Mouse (Mus musculus) forelimb bud, embryonic 11.5 days (tissue): ENCODE results near the gene Agap1.
"Not testable (repeated sequence)": the region's sequence is repeated elsewhere in the genome, so short reads cannot be mapped to it uniquely, and the experiment has no call there.

ENCODE experiments used
- DNase-seq: peaks from one replicate; pipeline ENCODE4 v3.0.0-alpha.2; 2012; ENCODE audit warnings: low read depth, low spot score

Gene Agap1

GRCm38 (mm10) chr1:89501891-89502290 lies 47.3 kb downstream of the Agap1 start:
- not testable (repeated sequence) for DNase-seq

DNA sequence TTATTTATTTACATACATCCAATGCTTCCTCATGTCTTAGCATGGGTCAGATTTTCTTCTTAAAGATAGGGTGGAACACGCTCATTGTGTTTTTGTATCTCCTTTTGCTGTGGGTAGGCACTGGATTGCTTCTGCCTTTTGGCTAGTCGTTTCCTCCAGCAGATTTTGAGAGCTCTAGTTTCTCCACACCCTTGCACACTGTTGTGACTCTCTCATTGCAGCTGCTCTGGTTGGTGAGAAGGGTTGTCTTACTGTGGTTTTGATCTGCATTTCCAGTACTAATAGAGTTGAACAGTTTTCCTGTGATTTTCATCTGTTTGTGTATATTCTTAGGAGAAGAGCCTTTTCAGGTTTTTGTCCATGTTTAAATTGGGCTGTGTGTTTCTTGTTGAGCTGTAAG lies 54.6 kb downstream of the Agap1 start:
- DNase-seq, result no peak

DNA sequence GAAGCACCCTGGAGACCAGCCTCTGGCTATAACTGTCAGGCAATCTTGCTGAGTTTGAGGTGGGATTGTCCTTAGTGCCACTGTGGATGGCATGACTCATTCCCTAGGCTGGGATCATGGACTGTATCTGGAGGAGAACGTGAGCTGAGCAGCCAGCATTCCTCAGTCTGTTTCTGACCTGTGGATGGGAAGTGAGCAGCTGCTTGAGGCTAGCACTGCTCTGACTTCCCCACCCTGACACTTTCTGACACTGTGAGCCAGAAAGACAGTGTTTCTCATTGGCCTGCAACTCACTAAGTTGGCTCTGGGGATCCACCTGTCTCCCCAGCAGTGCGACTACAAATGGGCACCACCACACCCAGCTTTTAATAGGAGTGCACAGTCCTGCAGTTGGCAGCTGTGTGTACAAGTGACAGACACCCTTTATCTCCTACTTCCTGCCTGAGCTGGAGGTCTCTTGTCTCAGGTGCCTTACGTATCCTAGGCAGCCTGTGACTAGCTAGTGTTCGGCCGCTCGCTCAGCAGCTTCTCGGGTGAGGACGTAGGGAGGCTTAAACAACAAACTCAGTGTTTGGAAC lies 55.2 kb downstream of the Agap1 start:
- no peak for DNase-seq

- no peak for DNase-seq
Observed at GRCm38 (mm10) chr1:89510731-89511130, 56.1 kb downstream of the Agap1 start.

DNA sequence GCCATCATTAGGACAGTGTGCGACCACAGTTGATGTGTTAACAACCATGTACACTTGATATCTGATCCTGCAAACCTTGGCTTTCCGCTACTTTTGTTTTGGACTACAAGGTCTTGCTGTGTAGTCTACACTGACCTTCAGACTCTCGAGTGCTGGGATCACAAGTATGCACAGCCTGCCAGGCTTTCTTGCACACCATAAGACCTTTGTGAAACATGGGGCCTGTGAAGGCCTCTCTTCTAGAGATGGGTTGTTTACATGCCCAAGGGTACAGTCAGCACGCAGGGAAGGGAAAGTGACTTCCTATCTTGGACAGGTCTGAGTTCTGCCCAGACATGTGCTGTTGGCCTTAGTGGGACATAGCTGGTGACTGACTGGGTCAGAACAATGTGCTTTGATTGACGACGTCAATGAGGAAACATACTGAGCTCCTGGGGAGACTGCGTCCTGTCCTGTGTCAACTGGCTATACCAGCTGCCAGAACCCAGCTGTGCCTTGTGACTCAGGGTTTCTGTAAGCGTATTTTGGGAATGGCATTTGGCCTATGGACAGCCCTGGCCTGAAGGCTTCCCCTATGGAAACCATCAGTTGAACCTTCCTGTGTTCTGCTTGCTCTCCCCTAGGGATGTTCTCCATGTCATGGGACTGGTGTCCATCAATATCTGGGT lies 59.1 kb downstream of the Agap1 start:
- no peak for DNase-seq

- DNase-seq, result no peak
Observed at GRCm38 (mm10) chr1:89515808-89516560, 61.4 kb downstream of the Agap1 start.

DNA sequence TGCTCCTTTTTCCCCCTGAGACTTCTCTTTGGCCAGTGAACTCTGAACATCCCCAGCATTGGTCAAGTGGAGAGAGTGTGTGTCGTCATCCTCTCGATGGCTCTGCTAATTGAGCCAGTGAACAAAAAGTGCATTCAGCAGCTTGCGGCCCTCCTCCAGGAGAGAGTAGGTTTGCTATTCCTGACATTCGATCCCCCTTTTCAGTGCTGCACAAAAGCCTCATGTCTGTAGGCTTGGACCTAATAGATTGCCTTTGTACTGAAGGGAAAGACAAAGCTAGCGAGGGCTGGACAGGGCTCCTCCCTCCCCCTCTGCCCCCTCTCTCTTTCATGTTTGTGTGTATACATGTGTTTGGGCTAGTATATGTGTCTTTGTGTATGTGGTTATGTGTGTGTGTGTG lies 63.2 kb downstream of the Agap1 start:
- peak; percentile 57 for DNase-seq

GRCm38 (mm10) chr1:89519914-89520643 lies 65.5 kb downstream of the Agap1 start:
- no peak for DNase-seq

GRCm38 (mm10) chr1:89521406-89521805 lies 66.8 kb downstream of the Agap1 start:
- no peak for DNase-seq

- DNase-seq, result no peak
Observed at GRCm38 (mm10) chr1:89521935-89522535, 67.4 kb downstream of the Agap1 start.

DNA sequence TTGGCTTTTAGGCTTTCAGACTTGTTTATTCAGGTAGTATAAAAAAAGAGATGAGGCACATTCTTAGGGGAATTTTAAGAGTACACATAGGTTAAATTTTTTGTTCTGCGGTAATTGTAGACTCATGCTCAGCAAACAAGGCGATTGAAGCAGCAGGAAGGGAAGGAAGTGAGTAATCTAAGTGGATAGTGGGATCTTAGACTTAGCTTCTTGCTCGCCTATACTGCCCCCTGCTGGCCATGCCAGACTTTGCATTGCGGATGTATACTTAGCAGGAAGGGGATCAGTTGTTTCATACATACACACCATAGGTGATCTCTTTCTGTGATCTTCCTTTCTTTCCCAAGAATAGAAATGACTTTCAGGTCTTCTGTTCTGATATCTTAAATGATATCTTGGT lies 69.8 kb downstream of the Agap1 start:
- DNase-seq, result peak; percentile 90

GRCm38 (mm10) chr1:89524998-89525397 lies 70.4 kb downstream of the Agap1 start:
- no peak for DNase-seq

DNA sequence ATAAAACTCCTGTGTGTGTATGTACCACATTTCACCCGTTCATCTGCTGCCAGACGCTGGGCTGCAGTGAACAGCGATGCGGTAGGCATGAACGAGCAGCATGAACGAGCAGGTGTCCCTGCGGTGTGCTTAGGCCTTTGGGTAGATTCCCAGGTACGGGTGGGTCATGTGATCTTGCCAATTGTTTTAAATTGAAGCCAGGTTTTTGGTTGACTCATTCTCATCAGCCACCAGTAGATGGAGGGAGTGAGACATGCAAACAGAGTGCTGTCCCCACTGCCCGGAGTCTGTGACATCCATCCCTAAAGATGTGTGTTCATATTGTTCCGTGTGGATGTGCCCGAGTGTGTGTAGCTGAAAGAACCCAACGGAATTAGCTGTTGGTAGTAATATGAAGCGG lies 71.2 kb downstream of the Agap1 start:
- DNase-seq, result peak; percentile 65

- no peak for DNase-seq
Observed at GRCm38 (mm10) chr1:89528671-89529276, 74.2 kb downstream of the Agap1 start.

- DNase-seq, result no peak
Observed at GRCm38 (mm10) chr1:89533702-89534101, 79.1 kb downstream of the Agap1 start.

DNA sequence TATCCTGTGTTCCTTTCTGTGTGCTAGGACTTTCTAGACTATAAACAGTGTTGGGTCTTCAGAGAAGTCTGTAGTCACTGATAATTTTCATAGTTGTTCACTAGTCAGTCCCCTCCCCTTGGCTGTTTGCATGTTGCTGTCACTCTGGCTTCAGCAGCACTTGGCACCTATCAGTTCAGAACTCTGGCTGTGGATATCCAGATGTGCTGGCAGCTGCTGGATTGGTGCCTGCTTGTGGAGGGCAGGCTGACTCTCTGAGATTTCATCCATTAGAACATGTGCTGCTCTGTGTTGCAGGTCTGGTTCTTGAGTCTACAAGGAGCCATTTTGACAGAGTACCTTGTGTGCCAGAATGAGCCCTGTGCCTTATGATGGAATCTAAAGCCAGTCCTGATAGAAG lies 80.6 kb downstream of the Agap1 start:
- no peak for DNase-seq

GRCm38 (mm10) chr1:89538163-89538946 lies 83.7 kb downstream of the Agap1 start:
- DNase-seq, result no peak

GRCm38 (mm10) chr1:89539127-89539526 lies 84.5 kb downstream of the Agap1 start:
- DNase-seq, result no peak

GRCm38 (mm10) chr1:89541151-89541550 lies 86.5 kb downstream of the Agap1 start:
- no peak for DNase-seq

GRCm38 (mm10) chr1:89542464-89542863 lies 87.9 kb downstream of the Agap1 start:
- no peak for DNase-seq

DNA sequence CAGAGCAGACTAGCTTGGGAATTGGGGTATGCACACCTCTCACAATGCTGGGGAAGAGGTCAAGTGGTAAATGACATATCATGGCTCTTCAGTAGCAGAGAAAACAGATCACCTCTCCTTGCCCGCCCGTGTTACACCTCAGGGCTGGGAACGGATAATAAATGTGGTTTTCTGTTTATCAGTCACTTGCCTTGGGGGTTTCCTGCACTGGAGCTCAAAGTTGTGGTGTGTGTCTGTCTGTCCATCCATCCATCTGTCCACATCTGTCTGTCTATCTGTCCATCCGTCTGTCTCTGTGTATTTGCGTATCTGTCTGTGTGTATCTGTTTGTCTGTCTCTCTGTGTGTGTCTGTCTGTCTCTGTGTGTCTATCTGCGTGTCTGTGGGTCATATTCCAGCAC lies 88.7 kb downstream of the Agap1 start:
- DNase-seq, result no peak
